Mouse (Mus musculus): ENCODE measurements around the gene Pum1.

DNA sequence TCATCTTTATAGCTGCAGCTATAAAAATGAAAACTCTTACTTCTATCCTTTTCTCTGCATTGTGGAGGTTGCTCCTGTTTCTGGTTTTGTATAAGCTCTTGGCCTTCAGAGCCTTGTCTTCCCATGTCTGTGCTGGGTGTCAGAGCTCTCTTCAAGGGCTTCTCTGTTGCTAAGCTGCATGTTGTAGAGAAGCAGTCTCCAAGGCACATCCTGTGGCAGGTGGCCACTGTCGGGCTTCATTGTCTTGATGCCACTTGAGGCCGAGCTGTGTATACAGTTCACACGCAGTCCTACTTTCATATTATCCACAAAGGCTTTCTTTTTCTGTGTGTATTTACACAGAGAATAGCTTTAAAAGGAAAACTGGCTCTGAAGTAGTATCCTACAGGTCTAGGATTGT lies 63.0 kb downstream of the Pum1 start:
- no peak for TF ChIP-seq CTCF (IDR thresholded peaks at IDR 0.05; ENCODE audit: low read depth, low read length)
- no peak for TF ChIP-seq GATA1 (IDR thresholded peaks at IDR 0.05; ENCODE audit: borderline replicate concordance, low read length)
- TF ChIP-seq POLR2AphosphoS5 (IDR thresholded peaks at IDR 0.05; ENCODE audit: insufficient replicate concordance, low read depth, low read length): no peak

All from G1E (cell line).